Mouse (Mus musculus) heart, adult 10 weeks (tissue): ENCODE results near the gene Upp2. TPM values are rescaled to one million over a fixed set of nuclear protein-coding genes. Genes with fewer than 3 reads are reported as not detected.

Experiments
- polyA plus RNA-seq: library from polyadenylated mRNA; stranded (reverse); fragments of 350-450 nt; fragmentation: Illumina TruSeq; extraction: RNeasy Lipid Tissue Mini Kit (QIAGEN cat#74804); gene quantifications from one replicate; pipeline ENCODE4 v1.2.3, GENCODE M21; 2014; ENCODE audit warnings: low read depth, low replicate concordance

Upp2 gene
- polyA plus RNA-seq, result 5.6 TPM

DNA sequence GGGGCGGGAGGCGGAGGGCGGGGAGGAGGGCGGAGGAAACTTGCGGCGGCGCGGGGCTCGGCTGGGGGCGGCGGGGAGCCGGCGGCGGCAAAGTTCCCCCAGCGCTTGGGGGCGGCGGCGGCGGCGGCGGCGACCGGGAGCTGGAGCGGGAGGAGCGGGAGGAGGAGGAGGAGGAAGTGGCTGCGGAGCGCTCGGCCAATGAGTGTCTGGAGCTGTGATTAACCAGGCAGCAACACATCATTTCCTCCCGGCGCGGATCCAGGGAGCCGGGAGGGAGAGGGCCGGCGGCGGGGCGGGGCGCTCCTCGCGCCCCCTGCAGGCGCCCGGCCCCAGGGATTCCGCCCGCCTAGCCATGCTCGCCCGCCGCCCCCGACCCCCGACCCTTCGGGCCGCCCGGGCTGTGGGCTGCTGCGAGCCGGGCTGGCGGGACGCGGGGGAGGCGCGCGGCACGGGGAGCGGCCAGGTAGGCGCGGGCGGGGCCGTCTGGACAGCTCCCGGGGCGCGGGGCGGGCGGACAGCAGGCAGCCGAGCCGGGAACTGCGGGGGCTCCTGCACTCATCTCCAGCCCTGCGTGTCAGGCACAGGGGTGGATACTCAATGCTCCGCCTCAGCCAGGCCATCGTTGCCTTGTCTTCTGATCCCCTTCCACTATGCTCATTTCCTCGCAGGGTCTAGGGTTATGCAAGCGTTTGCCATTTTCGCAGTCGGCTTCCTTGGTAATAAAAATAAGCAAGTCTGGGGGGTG is at the start of gene Upp2, which contains the start of gene Acvr1:
Gene Upp2 (plus strand): TSS at position 233 of the 745 bp plus-strand sequence.
Gene Acvr1 (minus strand): TSS at position 92 of the 745 bp plus-strand sequence.

Other genes with a start within 250 kb of the Upp2 start
- gene Acvr1c, start 209.4 kb upstream of the Upp2 start, polyA plus RNA-seq, result 0.42 TPM
- not detected for gene Gm17409, start 97.2 kb upstream of the Upp2 start, polyA plus RNA-seq
- gene Acvr1, start 141 bp upstream of the Upp2 start, polyA plus RNA-seq, result 16.4 TPM